Mouse (Mus musculus) layer of hippocampus, adult 9-10 months (tissue): Measurements from ENCODE around the gene Vps39.

Experiments used
- DNase-seq: peaks from one replicate; pipeline ENCODE4 v3.0.0; 2022; ENCODE audit warnings: low spot score

Vps39 gene

GRCm38 (mm10) chr2:120352682-120353646 lies at the start of gene Vps39:
Gene Vps39 (minus strand): TSS chr2:120353137.
- DNase-seq = peak; percentile 63

GRCm38 (mm10) chr2:120397951-120398350 lies 45.0 kb upstream of the Vps39 start:
- no peak for DNase-seq

- DNase-seq = no peak
These were observed 39.5 kb upstream of the Vps39 start for GRCm38 (mm10) chr2:120392406-120392805.

GRCm38 (mm10) chr2:120390934-120391333 lies 38.0 kb upstream of the Vps39 start:
- DNase-seq = no peak

- no peak for DNase-seq
These were observed 36.4 kb upstream of the Vps39 start for GRCm38 (mm10) chr2:120389376-120389775.

- DNase-seq = no peak
These were observed 34.4 kb upstream of the Vps39 start for GRCm38 (mm10) chr2:120387291-120387690.

- no peak for DNase-seq
These were observed 33.3 kb upstream of the Vps39 start for GRCm38 (mm10) chr2:120386264-120386663.

GRCm38 (mm10) chr2:120373858-120374257 lies 20.9 kb upstream of the Vps39 start:
- DNase-seq = no peak

GRCm38 (mm10) chr2:120367416-120368207 lies 14.7 kb upstream of the Vps39 start:
- DNase-seq = no peak

- DNase-seq = no peak
These were observed 13.6 kb upstream of the Vps39 start for GRCm38 (mm10) chr2:120366501-120366900.

GRCm38 (mm10) chr2:120360425-120360824 lies 7.5 kb upstream of the Vps39 start:
- DNase-seq = no peak

GRCm38 (mm10) chr2:120351321-120351720 lies 1.6 kb downstream of the Vps39 start:
- no peak for DNase-seq

- DNase-seq = no peak
These were observed 4.8 kb downstream of the Vps39 start for GRCm38 (mm10) chr2:120348120-120348519.

GRCm38 (mm10) chr2:120341741-120342140 lies 11.2 kb downstream of the Vps39 start:
- DNase-seq = no peak

- DNase-seq = no peak
These were observed 15.1 kb downstream of the Vps39 start for GRCm38 (mm10) chr2:120337886-120338285.

GRCm38 (mm10) chr2:120331575-120331974 lies 21.4 kb downstream of the Vps39 start:
- DNase-seq = no peak

- DNase-seq = no peak
These were observed 37.9 kb downstream of the Vps39 start for GRCm38 (mm10) chr2:120315077-120315476.

GRCm38 (mm10) chr2:120314487-120314886 lies 38.5 kb downstream of the Vps39 start:
- no peak for DNase-seq

- no peak for DNase-seq
These were observed 39.0 kb downstream of the Vps39 start, which contains the start of gene Pla2g4f for GRCm38 (mm10) chr2:120313976-120314375. Gene Pla2g4f (minus strand): TSS chr2:120314165.

GRCm38 (mm10) chr2:120312276-120312825 lies 40.6 kb downstream of the Vps39 start:
- DNase-seq = no peak

- no peak for DNase-seq
These were observed 48.8 kb downstream of the Vps39 start for GRCm38 (mm10) chr2:120304113-120304512.

GRCm38 (mm10) chr2:120301076-120301475 lies 51.9 kb downstream of the Vps39 start:
- no peak for DNase-seq
